Mouse (Mus musculus) intestine, embryonic 14.5 days (tissue): Measurements from ENCODE around the gene Slc15a1. TPM values are rescaled to one million over a fixed set of nuclear protein-coding genes. Genes with fewer than 3 reads are reported as not detected.

ENCODE experiments used
- ATAC-seq: fragments of 200-750 bp; cut with Nextera tagmentation; replicated peaks from 2 replicates; pipeline ENCODE4 v1.8.0; 2017; ENCODE audit warnings: low read depth, moderate number of reproducible peaks, moderate TSS enrichment, moderate library complexity; ENCODE audit not compliant: low FRiP score, low TSS enrichment
- DNase-seq: peaks from one replicate; pipeline ENCODE4 v3.0.0-alpha.2; 2018; ENCODE audit warnings: low spot score
- H3K27ac ChIP-seq: fragments of 300-500 bp; sonication (generic); 2 replicates; pipeline ENCODE4 v1.5.1; 2014; ENCODE audit warnings: low read depth, mild to moderate bottlenecking, control low read depth
- H3K27me3 ChIP-seq: fragments of 300-500 bp; sonication (generic); replicated peaks from 2 replicates; pipeline ENCODE4 v1.6.1; 2014; ENCODE audit warnings: low read length, control low read depth; ENCODE audit not compliant: control insufficient read depth, insufficient read depth
- H3K36me3 ChIP-seq: fragments of 300-500 bp; sonication (generic); 2 replicates; pipeline ENCODE4 v1.6.1; 2014; ENCODE audit warnings: low read length, control low read depth; ENCODE audit not compliant: control insufficient read depth, insufficient read depth
- H3K4me1 ChIP-seq: fragments of 300-500 bp; sonication (generic); replicated peaks from 2 replicates; pipeline ENCODE4 v1.6.1; 2014; ENCODE audit warnings: low read length, control low read depth, mixed read lengths; ENCODE audit not compliant: control insufficient read depth, insufficient read depth
- H3K4me2 ChIP-seq: fragments of 300-500 bp; sonication (generic); 2 replicates; pipeline ENCODE4 v1.6.1; 2014; ENCODE audit warnings: low read length
- H3K4me3 ChIP-seq: fragments of 300-500 bp; sonication (generic); 2 replicates; pipeline ENCODE4 v1.5.1; 2014; ENCODE audit warnings: low read depth, low read length, control low read depth, mixed read lengths
- H3K9ac ChIP-seq: fragments of 300-500 bp; sonication (generic); 2 replicates; pipeline ENCODE4 v1.6.1; 2014; ENCODE audit warnings: mild to moderate bottlenecking, low read length
- H3K9me3 ChIP-seq: fragments of 300-500 bp; sonication (generic); 2 replicates; pipeline ENCODE4 v1.6.1; 2016; ENCODE audit warnings: low read length, control low read depth; ENCODE audit not compliant: control insufficient read depth
- WGBS: fragments of 180-500 bp; shearing (Covaris S2); extraction: QIAGEN DNeasy Blood & Tissue Kit; methylation state at CpG from one replicate; pipeline ENCODE4 v1.1.7; 2014; 5-methylcytosine and 5-hydroxymethylcytosine counted together
- polyA plus RNA-seq: library from polyadenylated mRNA; unstranded; fragments of >200 nt; fragmentation: Nextera tagmentation; extraction: Ambion mirVana; gene quantifications from 2 replicates; pipeline ENCODE4 v1.2.1, GENCODE M21; 2014

Slc15a1 gene
- polyA plus RNA-seq, 1 experiment from 2014 or later = 0.39 TPM

DNA sequence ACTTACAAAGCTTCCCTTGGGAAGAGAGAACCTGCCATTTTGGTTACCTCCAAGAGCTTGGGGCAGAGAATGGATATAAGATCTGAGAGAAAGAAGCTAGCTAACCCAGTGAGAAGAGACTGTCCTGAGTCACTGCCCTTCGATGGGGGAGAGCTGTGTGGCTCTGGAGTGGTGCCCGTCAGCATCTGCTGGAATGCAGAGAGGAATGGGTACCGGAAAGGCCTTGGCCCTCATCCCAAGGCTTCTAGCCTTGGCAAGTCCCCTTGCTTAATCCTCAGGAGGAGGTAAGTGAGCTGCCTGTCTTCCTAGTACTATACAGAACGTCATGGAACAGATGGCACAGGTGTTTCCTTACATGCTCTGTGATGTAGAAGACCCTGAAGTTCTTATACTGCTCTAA lies 38.6 kb downstream of the Slc15a1 start:
- WGBS = 84% methylated on average over 4 of the region's 4 CpGs
- no peak for ATAC-seq

DNA sequence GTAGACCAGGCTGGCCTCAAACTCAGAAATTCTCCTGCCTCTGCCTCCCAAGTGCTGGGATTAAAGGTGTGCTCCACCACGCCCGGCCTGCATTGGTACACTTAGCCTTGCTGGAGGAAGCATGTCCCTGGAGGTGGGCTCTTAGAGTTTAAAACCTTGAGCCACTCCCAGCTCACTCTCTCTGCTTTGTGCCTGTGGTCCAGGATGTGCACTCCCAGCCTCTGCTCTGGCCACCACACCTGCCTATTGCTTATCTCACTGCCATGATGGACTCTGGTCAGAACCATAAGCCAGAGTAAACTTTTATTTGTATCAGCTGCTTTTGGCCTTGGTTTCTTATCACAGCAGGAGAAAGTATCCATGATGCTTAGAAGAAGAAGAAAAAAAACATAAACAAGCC lies 40.7 kb downstream of the Slc15a1 start:
- 100% methylated on average over 2 of the region's 2 CpGs for WGBS
- Histone ChIP-seq H3K27me3 (no peaks in the 10 kb centered on the region), H3K27ac (no peak overlapping the region), H3K9ac (no peak overlapping the region), H3K4me1 (no peaks in the 10 kb centered on the region), H3K4me3 (no peak overlapping the region), H3K4me2 (no peak overlapping the region), H3K36me3 (no peaks in the 10 kb centered on the region), H3K9me3 (no peaks in the 10 kb centered on the region)
- DNase-seq (no peak), ATAC-seq (no peak)

More for the DNA sequence above, 38.6 kb downstream of the Slc15a1 start:
- no peak for DNase-seq
- Histone ChIP-seq H3K27ac (no peak overlapping the region), H3K4me3 (no peak overlapping the region), H3K4me1 (no peaks in the 10 kb centered on the region), H3K27me3 (no peaks in the 10 kb centered on the region), H3K9me3 (no peaks in the 10 kb centered on the region), H3K4me2 (no peak overlapping the region), H3K9ac (no peak overlapping the region), H3K36me3 (no peaks in the 10 kb centered on the region)

- Histone ChIP-seq H3K4me2 (no peak overlapping the region), H3K27ac (no peak overlapping the region), H3K36me3 (no peaks in the 10 kb centered on the region), H3K27me3 (no peaks in the 10 kb centered on the region), H3K4me3 (no peak overlapping the region), H3K4me1 (no peaks in the 10 kb centered on the region), H3K9ac (no peak overlapping the region), H3K9me3 (no peaks in the 10 kb centered on the region)
- ATAC-seq = no peak
- WGBS = 51% methylated on average over 5 of the region's 5 CpGs
- DNase-seq = no peak
Observed at GRCm38 (mm10) chr14:121462756-121463155, 42.3 kb downstream of the Slc15a1 start.

GRCm38 (mm10) chr14:121460966-121461365 lies 44.1 kb downstream of the Slc15a1 start:
- no peaks in the 10 kb centered on the region for H3K36me3 ChIP-seq
- ATAC-seq (no peak), DNase-seq (no peak)
- H3K27me3 ChIP-seq = no peaks in the 10 kb centered on the region
- no peak overlapping the region for H3K9ac ChIP-seq
- 84% methylated on average over 3 of the region's 3 CpGs for WGBS
- no peaks in the 10 kb centered on the region for H3K9me3 ChIP-seq
- no peak overlapping the region for H3K27ac ChIP-seq
- H3K4me2 ChIP-seq = no peak overlapping the region
- H3K4me3 ChIP-seq = no peak overlapping the region
- H3K4me1 ChIP-seq = no peaks in the 10 kb centered on the region

- Histone ChIP-seq H3K27ac (no peak overlapping the region), H3K9me3 (peaks cover 4% of the 10 kb centered on the region; the same call in 1 of the 2 replicates), H3K4me1 (no peaks in the 10 kb centered on the region), H3K36me3 (no peaks in the 10 kb centered on the region), H3K4me2 (no peak overlapping the region), H3K9ac (no peak overlapping the region), H3K4me3 (no peak overlapping the region), H3K27me3 (no peaks in the 10 kb centered on the region)
- DNase-seq = no peak
- 63% methylated on average over 1 of the region's 1 CpGs for WGBS
- ATAC-seq = no peak
Observed at GRCm38 (mm10) chr14:121458521-121458920, 46.5 kb downstream of the Slc15a1 start.

- no peaks in the 10 kb centered on the region for H3K27me3 ChIP-seq
- no peak overlapping the region for H3K27ac ChIP-seq
- 85% methylated on average over 6 of the region's 6 CpGs for WGBS
- no peak overlapping the region for H3K4me2 ChIP-seq
- no peak overlapping the region for H3K4me3 ChIP-seq
- DNase-seq (no peak), ATAC-seq (no peak)
- no peaks in the 10 kb centered on the region for H3K4me1 ChIP-seq
- no peak overlapping the region for H3K9ac ChIP-seq
- no peaks in the 10 kb centered on the region for H3K36me3 ChIP-seq
- H3K9me3 ChIP-seq = peaks cover 4% of the 10 kb centered on the region; the same call in 1 of the 2 replicates
Observed at GRCm38 (mm10) chr14:121457536-121457935, 47.5 kb downstream of the Slc15a1 start.

DNA sequence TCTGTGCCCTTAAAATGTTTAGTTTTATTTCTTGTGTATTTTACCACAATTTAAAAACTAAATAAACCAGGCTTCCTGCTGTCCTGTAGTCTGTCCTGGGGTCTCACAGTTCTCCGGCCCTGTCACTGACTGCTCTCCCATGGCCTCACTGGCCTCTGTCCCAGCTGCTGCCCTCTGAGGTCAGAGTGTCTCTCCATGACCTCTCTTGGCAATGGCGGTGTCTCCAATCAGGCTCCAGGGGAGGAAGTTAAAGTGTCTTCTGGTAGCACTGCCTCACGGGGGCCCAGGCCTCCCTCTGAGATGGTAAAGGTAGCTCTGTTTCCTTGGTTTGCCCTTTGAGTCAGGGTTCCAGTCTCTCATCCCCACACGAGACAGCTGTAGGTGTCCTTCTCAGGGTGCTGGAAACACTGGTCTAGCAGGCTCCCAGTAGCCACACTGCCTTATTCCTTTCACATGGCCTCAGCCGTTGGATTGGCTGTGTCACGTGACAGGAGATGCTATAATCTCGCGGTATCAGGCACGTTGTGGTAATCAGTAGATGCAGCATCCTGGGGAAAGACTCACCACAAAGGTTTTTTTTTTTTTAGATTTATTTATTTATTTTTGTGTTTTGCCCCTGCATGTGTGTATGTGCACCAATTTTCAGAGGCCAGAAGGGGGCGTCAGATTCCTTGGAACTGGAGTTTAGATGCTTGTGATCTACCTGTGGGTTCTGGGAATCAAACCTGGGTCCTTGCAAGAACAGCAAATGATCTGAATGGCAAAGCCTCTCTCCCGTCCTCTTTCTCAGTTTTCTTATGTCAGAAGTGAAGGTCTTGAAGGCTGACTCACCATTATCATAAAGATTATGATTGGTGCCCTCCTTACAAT lies 48.4 kb downstream of the Slc15a1 start:
- ATAC-seq = no peak

DNA sequence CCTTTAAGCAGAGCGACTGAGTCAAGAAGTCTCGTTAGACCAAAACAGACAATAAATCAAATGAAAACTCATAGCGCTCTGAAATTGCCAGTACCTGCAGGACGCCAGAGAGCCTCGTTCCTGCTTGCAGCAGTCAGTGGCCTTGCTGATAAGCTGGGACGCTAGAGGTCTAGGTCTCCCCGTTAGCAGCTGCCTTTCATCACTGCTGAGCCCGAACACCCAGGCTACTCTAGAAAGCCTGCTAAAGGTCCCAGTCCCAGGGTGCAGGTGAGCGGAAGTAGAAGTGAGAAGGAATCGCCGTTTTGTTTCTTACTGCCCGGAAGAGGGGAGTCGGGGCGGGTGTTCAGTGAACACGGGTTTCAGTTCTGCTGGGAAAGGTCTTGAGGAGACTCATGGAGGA lies 49.1 kb downstream of the Slc15a1 start:
- H3K27ac ChIP-seq = no peak overlapping the region
- H3K9ac ChIP-seq = no peak overlapping the region
- H3K27me3 ChIP-seq = no peaks in the 10 kb centered on the region
- H3K4me3 ChIP-seq = no peak overlapping the region
- H3K9me3 ChIP-seq = peaks cover 4% of the 10 kb centered on the region; the same call in 1 of the 2 replicates
- no peaks in the 10 kb centered on the region for H3K36me3 ChIP-seq
- no peak overlapping the region for H3K4me2 ChIP-seq
- ATAC-seq (no peak), DNase-seq (no peak)
- H3K4me1 ChIP-seq = 0 out of 2 replicates have a peak, but pooled peaks cover under 1% of the 10 kb centered on the region
- WGBS = 70% methylated on average over 15 of the region's 15 CpGs

More for the DNA sequence above, 48.4 kb downstream of the Slc15a1 start:
- no peaks in the 10 kb centered on the region for H3K4me1 ChIP-seq
- no peak overlapping the region for H3K4me3 ChIP-seq
- no peaks in the 10 kb centered on the region for H3K36me3 ChIP-seq
- H3K9ac ChIP-seq = no peak overlapping the region
- no peaks in the 10 kb centered on the region for H3K27me3 ChIP-seq
- H3K4me2 ChIP-seq = no peak overlapping the region
- no peak for DNase-seq
- no peak overlapping the region for H3K27ac ChIP-seq
- peaks cover 4% of the 10 kb centered on the region; the same call in 1 of the 2 replicates for H3K9me3 ChIP-seq
- 83% methylated on average over 11 of the region's 11 CpGs for WGBS

DNA sequence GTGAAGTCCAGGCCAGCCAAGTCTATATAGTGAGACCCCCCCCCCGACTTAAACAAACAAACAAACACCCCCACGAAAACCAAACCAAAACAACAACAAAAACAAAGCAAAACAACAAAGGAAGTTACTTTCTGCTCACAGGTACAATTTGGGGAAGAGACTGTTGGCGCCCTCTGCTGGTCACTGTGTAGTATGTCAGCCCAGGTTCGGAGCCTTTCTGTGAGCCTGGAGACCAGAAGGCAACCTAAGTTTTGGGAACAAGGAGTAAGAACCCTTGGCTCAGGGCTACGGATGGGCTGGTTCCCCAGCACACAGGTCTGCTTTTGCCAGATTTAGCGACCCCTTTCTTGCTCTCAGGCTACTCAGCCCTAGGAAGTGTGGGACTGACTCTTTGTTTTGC lies 49.5 kb downstream of the Slc15a1 start:
- H3K36me3 ChIP-seq = no peaks in the 10 kb centered on the region
- H3K4me3 ChIP-seq = no peak overlapping the region
- ATAC-seq = no peak
- H3K4me2 ChIP-seq = no peak overlapping the region
- 5% methylated on average over 6 of the region's 6 CpGs for WGBS
- H3K9ac ChIP-seq = no peak overlapping the region
- 0 out of 2 replicates have a peak, but pooled peaks cover 3% of the 10 kb centered on the region for H3K4me1 ChIP-seq
- no peak overlapping the region for H3K27ac ChIP-seq
- DNase-seq = peak; percentile 87
- peaks cover 4% of the 10 kb centered on the region; the same call in 1 of the 2 replicates for H3K9me3 ChIP-seq
- no peaks in the 10 kb centered on the region for H3K27me3 ChIP-seq
